Mouse (Mus musculus) lung, postnatal 0 days (tissue): ENCODE results near the gene Kctd6.

Experiments
- CTCF ChIP-seq: IDR thresholded peaks from 2 replicates; pipeline ENCODE4 v1.5.1; 2016; ENCODE audit warnings: antibody characterized with exemption, mild to moderate bottlenecking
- EP300 ChIP-seq: IDR thresholded peaks from 2 replicates; pipeline ENCODE4 v1.6.1; 2016; ENCODE audit warnings: antibody characterized with exemption, mild to moderate bottlenecking, control low read depth

DNA sequence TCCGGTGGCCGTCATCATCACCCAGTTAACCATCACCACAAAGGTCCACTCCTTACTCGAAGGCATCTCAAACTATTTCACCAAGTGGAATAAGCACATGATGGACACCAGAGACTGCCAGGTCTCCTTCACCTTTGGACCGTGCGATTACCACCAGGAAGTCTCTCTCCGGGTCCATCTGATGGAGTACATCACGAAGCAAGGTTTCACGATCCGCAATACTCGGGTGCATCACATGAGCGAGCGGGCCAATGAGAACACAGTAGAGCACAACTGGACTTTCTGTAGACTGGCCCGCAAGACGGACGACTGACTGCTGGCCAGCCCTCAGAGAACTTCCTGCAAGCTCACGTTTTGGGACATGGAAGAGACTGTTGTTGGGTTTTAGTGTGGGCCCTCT, 8.6 kb downstream of the Kctd6 start:
- no peak for TF ChIP-seq CTCF
- TF ChIP-seq EP300: no peak
